Mouse (Mus musculus) induced T-regulatory cell, adult 2 months (primary cell): ENCODE measurements around the gene Chodl.

Experiments
- DNase-seq: peaks from one replicate; pipeline ENCODE4 v3.0.0-alpha.2; 2012; ENCODE audit warnings: low read depth

Gene Chodl

GRCm38 (mm10) chr16:78930382-78931286, at the start of gene Chodl:
Gene Chodl (plus strand): TSS chr16:78930948.
- DNase-seq = no peak

GRCm38 (mm10) chr16:78922644-78923043, 8.1 kb upstream of the Chodl start:
- no peak for DNase-seq

- no peak for DNase-seq
Measured at GRCm38 (mm10) chr16:78931287-78932025, 708 bp downstream of the Chodl start.

GRCm38 (mm10) chr16:78934298-78934697, 3.5 kb downstream of the Chodl start:
- DNase-seq = no peak

- no peak for DNase-seq
Measured at GRCm38 (mm10) chr16:78937755-78938154, 7.0 kb downstream of the Chodl start.

GRCm38 (mm10) chr16:78950359-78950758, 19.6 kb downstream of the Chodl start:
- DNase-seq = no peak

GRCm38 (mm10) chr16:78957434-78957833, 26.7 kb downstream of the Chodl start:
- DNase-seq = no peak

GRCm38 (mm10) chr16:78969091-78969731, 38.5 kb downstream of the Chodl start:
- DNase-seq = peak; percentile 21

- DNase-seq = no peak
Measured at GRCm38 (mm10) chr16:78974099-78974498, 43.4 kb downstream of the Chodl start.

- no peak for DNase-seq
Measured at GRCm38 (mm10) chr16:78976384-78976783, 45.6 kb downstream of the Chodl start.
